Mouse (Mus musculus): ENCODE results near the gene Tra2a. TPM values are rescaled to one million over a fixed set of nuclear protein-coding genes. Genes with fewer than 3 reads are reported as not detected.
A peak's percentile ranks its signal among the peaks of the same experiment; 100 is the strongest.

Tra2a gene
- polyA plus RNA-seq, 2 experiments, result 16.1 to 61.4 TPM

GRCm38 (mm10) chr6:49274416-49275091, 10.7 kb upstream of the Tra2a start:
- ATAC-seq (ENCODE audit: insufficient read depth) (no peak), DNase-seq (ENCODE audit: low read depth in 3 of 3, low spot score in 3 of 3) (no peak)
- H3K4me2 ChIP-seq (ENCODE audit: low read depth), result no peak overlapping the region
- H3K27ac ChIP-seq, result no peak overlapping the region
- H3K36me3 ChIP-seq (replicated peaks; ENCODE audit: control insufficient read depth, insufficient read depth, low read depth), result no peaks in the 10 kb centered on the region
- H3K9me3 ChIP-seq (ENCODE audit: control insufficient read depth, low read length), result no peaks in the 10 kb centered on the region
- no peaks in the 10 kb centered on the region for H3K4me1 ChIP-seq (replicated peaks; ENCODE audit: control insufficient read depth in 2 of 2, insufficient read depth in 2 of 2, low read length in 1 of 2)
- H3K27me3 ChIP-seq (ENCODE audit: control insufficient read depth, insufficient read depth, low read length), result no peaks in the 10 kb centered on the region
- H3K4me3 ChIP-seq (ENCODE audit: insufficient read depth in 1 of 2, low read depth in 2 of 2, low read length in 2 of 2), result no peak overlapping the region
- H3K9ac ChIP-seq (replicated peaks), result no peak overlapping the region
- TF ChIP-seq EP300 (IDR thresholded peaks at IDR 0.05; ENCODE audit: low read depth) (no peak), CTCF (IDR thresholded peaks at IDR 0.05; ENCODE audit: low read depth) (no peak)
- 57% methylated on average over 9 of the region's 9 CpGs for WGBS (ENCODE audit: insufficient replicate concordance)

DNA sequence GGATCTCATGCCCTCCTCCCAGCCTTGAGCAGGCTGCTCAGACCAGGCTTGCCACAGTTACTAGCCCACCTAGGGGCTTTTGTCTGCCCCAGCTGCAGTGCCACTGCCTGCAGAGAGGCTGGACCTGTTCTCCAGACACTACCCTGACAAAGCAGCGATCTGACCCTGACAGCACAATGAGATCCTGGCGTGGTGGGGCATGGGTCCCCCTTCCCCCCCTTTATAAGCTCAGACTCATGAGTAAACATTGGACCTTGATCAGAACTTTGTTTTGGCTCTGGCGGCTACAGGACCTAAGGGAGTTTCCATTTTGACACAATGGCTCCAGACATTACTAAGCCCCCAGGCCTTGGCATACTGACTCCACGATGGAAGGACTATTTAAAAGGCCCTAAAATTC, 10.1 kb upstream of the Tra2a start:
- TF ChIP-seq EP300 (IDR thresholded peaks at IDR 0.05; ENCODE audit: low read depth), result no peak
- 0 out of 2 replicates have a peak, but pooled peaks have one; percentile 3 for TF ChIP-seq CTCF (IDR thresholded peaks at IDR 0.05; ENCODE audit: low read depth)
- Histone ChIP-seq H3K4me3 (ENCODE audit: insufficient read depth in 1 of 2, low read depth in 2 of 2, low read length in 2 of 2) (no peak overlapping the region), H3K36me3 (replicated peaks; ENCODE audit: control insufficient read depth, insufficient read depth, low read depth) (no peaks in the 10 kb centered on the region), H3K4me2 (ENCODE audit: low read depth) (no peak overlapping the region), H3K4me1 (replicated peaks; ENCODE audit: control insufficient read depth in 2 of 2, insufficient read depth in 2 of 2, low read length in 1 of 2) (no peaks in the 10 kb centered on the region), H3K9ac (replicated peaks) (no peak overlapping the region), H3K27me3 (ENCODE audit: control insufficient read depth, insufficient read depth, low read length) (no peaks in the 10 kb centered on the region), H3K27ac (no peak overlapping the region), H3K9me3 (ENCODE audit: control insufficient read depth, low read length) (no peaks in the 10 kb centered on the region)
- WGBS (ENCODE audit: insufficient replicate concordance), result 48% methylated on average over 4 of the region's 4 CpGs
- no peak for ATAC-seq (ENCODE audit: insufficient read depth)
- DNase-seq (ENCODE audit: low read depth in 3 of 3, low spot score in 3 of 3), result no peak

- no peak for DNase-seq (ENCODE audit: low read depth in 3 of 3, low spot score in 3 of 3)
- no peak overlapping the region for H3K9ac ChIP-seq (replicated peaks)
- H3K27ac ChIP-seq, result no peak overlapping the region
- no peaks in the 10 kb centered on the region for H3K9me3 ChIP-seq (ENCODE audit: control insufficient read depth, low read length)
- ATAC-seq (ENCODE audit: insufficient read depth), result no peak
- no peaks in the 10 kb centered on the region for H3K36me3 ChIP-seq (replicated peaks; ENCODE audit: control insufficient read depth, insufficient read depth, low read depth)
- 56% methylated on average over 2 of the region's 2 CpGs for WGBS (ENCODE audit: insufficient replicate concordance)
- no peak overlapping the region for H3K4me3 ChIP-seq (ENCODE audit: insufficient read depth in 1 of 2, low read depth in 2 of 2, low read length in 2 of 2)
- TF ChIP-seq CTCF (IDR thresholded peaks at IDR 0.05; ENCODE audit: low read depth) (no peak), EP300 (IDR thresholded peaks at IDR 0.05; ENCODE audit: low read depth) (no peak)
- H3K27me3 ChIP-seq (ENCODE audit: control insufficient read depth, insufficient read depth, low read length), result no peaks in the 10 kb centered on the region
- H3K4me1 ChIP-seq (replicated peaks; ENCODE audit: control insufficient read depth in 2 of 2, insufficient read depth in 2 of 2, low read length in 1 of 2), result no peaks in the 10 kb centered on the region
- H3K4me2 ChIP-seq (ENCODE audit: low read depth), result no peak overlapping the region
Measured at GRCm38 (mm10) chr6:49272863-49273262, 9.0 kb upstream of the Tra2a start.

GRCm38 (mm10) chr6:49271815-49272214, 8.0 kb upstream of the Tra2a start:
- Histone ChIP-seq H3K4me2 (ENCODE audit: low read depth) (no peak overlapping the region), H3K9me3 (ENCODE audit: control insufficient read depth, low read length) (no peaks in the 10 kb centered on the region), H3K27me3 (ENCODE audit: control insufficient read depth, insufficient read depth, low read length) (no peaks in the 10 kb centered on the region), H3K9ac (replicated peaks) (no peak overlapping the region), H3K27ac (no peak overlapping the region), H3K4me1 (replicated peaks; ENCODE audit: control insufficient read depth in 2 of 2, insufficient read depth in 2 of 2, low read length in 1 of 2) (no peaks in the 10 kb centered on the region; a peak in 1 of 4 replicates), H3K4me3 (ENCODE audit: insufficient read depth in 1 of 2, low read depth in 2 of 2, low read length in 2 of 2) (no peak overlapping the region), H3K36me3 (replicated peaks; ENCODE audit: control insufficient read depth, insufficient read depth, low read depth) (no peaks in the 10 kb centered on the region)
- DNase-seq (ENCODE audit: low read depth in 3 of 3, low spot score in 3 of 3), result no peak
- 55% methylated on average over 6 of the region's 6 CpGs for WGBS (ENCODE audit: insufficient replicate concordance)
- no peak for TF ChIP-seq EP300 (IDR thresholded peaks at IDR 0.05; ENCODE audit: low read depth)
- no peak for TF ChIP-seq CTCF (IDR thresholded peaks at IDR 0.05; ENCODE audit: low read depth)
- ATAC-seq (ENCODE audit: insufficient read depth), result no peak

- H3K27ac ChIP-seq, result no peak overlapping the region
- no peaks in the 10 kb centered on the region for H3K9me3 ChIP-seq (ENCODE audit: control insufficient read depth, low read length)
- no peak overlapping the region for H3K4me2 ChIP-seq (ENCODE audit: low read depth)
- TF ChIP-seq EP300 (IDR thresholded peaks at IDR 0.05; ENCODE audit: low read depth) (no peak), CTCF (IDR thresholded peaks at IDR 0.05; ENCODE audit: low read depth) (no peak)
- ATAC-seq (ENCODE audit: insufficient read depth) (no peak), DNase-seq (ENCODE audit: low read depth in 3 of 3, low spot score in 3 of 3) (no peak)
- no peaks in the 10 kb centered on the region for H3K36me3 ChIP-seq (replicated peaks; ENCODE audit: control insufficient read depth, insufficient read depth, low read depth)
- H3K27me3 ChIP-seq (ENCODE audit: control insufficient read depth, insufficient read depth, low read length), result no peaks in the 10 kb centered on the region
- H3K9ac ChIP-seq (replicated peaks), result no peak overlapping the region
- no peak overlapping the region for H3K4me3 ChIP-seq (ENCODE audit: insufficient read depth in 1 of 2, low read depth in 2 of 2, low read length in 2 of 2)
- no peaks in the 10 kb centered on the region; a peak in 1 of 4 replicates for H3K4me1 ChIP-seq (replicated peaks; ENCODE audit: control insufficient read depth in 2 of 2, insufficient read depth in 2 of 2, low read length in 1 of 2)
- WGBS (ENCODE audit: insufficient replicate concordance), result 53% methylated on average over 11 of the region's 11 CpGs
Measured at GRCm38 (mm10) chr6:49269923-49270322, 6.1 kb upstream of the Tra2a start.
